In the genomic region with DNA sequence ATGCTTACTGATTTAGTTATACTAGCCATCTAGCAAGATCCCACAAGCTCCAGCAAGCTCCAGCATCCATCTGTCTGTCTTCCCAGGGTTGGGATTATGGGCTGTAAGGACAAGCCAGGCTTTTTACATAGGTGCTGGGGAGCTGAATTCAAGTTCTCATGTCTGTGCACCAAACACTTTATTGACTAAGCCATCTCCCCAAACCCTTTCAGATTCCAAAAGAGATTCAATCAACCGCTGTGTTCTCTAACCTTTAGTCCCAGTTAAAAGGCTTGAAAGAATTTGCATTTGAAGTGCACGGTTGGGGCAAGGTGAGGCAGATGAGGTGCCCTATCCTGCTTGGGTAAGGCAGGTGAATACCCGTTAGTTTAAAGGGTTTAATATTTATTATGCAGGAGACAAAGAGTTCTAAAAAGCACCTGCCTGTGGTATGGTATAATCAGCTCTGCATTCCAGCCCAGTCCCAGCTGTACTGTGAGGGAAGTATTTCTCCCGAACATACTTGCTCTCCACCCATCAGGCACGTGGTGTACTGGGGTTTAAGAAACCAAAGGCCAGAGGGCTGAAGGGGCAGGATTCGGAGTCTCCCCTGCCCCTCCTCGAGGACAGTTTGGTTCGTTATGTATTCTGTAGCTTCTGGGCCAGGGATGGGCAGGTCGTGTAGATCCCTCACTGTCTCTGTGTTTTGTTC, we compare ENCODE assay signal across 1 mouse cellular context.
TF ChIP-seq lines count a peak whose summit lies in the region.

No protein-coding gene starts in this region.

TF ChIP-seq in CH12.LX, 34 proteins besides CTCF, POLR2A, EP300 and RAD21 (continued from another document):
- TF ChIP-seq TBP (conservative IDR thresholded peaks at IDR 0.05; ENCODE audit: low read depth, low read length): no peak
- no peak for TF ChIP-seq ZMIZ1 (IDR thresholded peaks at IDR 0.05; ENCODE audit: low read depth, low read length)
- TF ChIP-seq JUND (conservative IDR thresholded peaks at IDR 0.05; ENCODE audit: low read depth, low read length): no peak
- TF ChIP-seq SMC3 (IDR thresholded peaks at IDR 0.05; ENCODE audit: low read depth, low read length): no peak
- TF ChIP-seq MAFK (IDR thresholded peaks at IDR 0.05; ENCODE audit: insufficient replicate concordance, low read length): no peak
TF ChIP-seq in CH12.LX: peak in this region for 0.
